Mouse (Mus musculus) heart, embryonic 12.5 days (tissue): ENCODE results near the gene Slc25a51. TPM values are rescaled to one million over a fixed set of nuclear protein-coding genes. Genes with fewer than 3 reads are reported as not detected.

Experiments used
- ATAC-seq: fragments of 200-750 bp; cut with Nextera tagmentation; 2 replicates; pipeline ENCODE4 v1.8.0; 2017; ENCODE audit warnings: moderate TSS enrichment, moderate library complexity; ENCODE audit not compliant: insufficient number of reproducible peaks, low FRiP score
- H3K27ac ChIP-seq: fragments of 300-500 bp; sonication (generic); 2 replicates; pipeline ENCODE4 v1.5.1; 2016; ENCODE audit warnings: mild to moderate bottlenecking, moderate library complexity; ENCODE audit not compliant: poor library complexity, severe bottlenecking
- H3K27me3 ChIP-seq: fragments of 300-500 bp; sonication (generic); replicated peaks from 2 replicates; pipeline ENCODE4 v1.6.1; 2016; ENCODE audit warnings: mild to moderate bottlenecking, moderate library complexity
- H3K36me3 ChIP-seq: fragments of 300-500 bp; sonication (generic); 2 replicates; pipeline ENCODE4 v1.6.1; 2016; ENCODE audit warnings: mild to moderate bottlenecking, moderate library complexity
- H3K4me1 ChIP-seq: fragments of 300-500 bp; sonication (generic); replicated peaks from 2 replicates; pipeline ENCODE4 v1.6.1; 2016; ENCODE audit warnings: mild to moderate bottlenecking
- H3K4me2 ChIP-seq: fragments of 300-500 bp; sonication (generic); 2 replicates; pipeline ENCODE4 v1.6.1; 2016; ENCODE audit warnings: mild to moderate bottlenecking, moderate library complexity
- H3K4me3 ChIP-seq: fragments of 300-500 bp; sonication (generic); 2 replicates; pipeline ENCODE4 v1.5.1; 2016; ENCODE audit warnings: mild to moderate bottlenecking
- H3K9ac ChIP-seq: fragments of 300-500 bp; sonication (generic); 2 replicates; pipeline ENCODE4 v1.6.1; 2016; ENCODE audit warnings: mild to moderate bottlenecking, moderate library complexity
- H3K9me3 ChIP-seq: fragments of 300-500 bp; sonication (generic); replicated peaks from 2 replicates; pipeline ENCODE4 v1.6.1; 2016; ENCODE audit warnings: mild to moderate bottlenecking, moderate library complexity
- WGBS: fragments of 180-500 bp; shearing (Covaris S2); methylation state at CpG from one replicate; pipeline ENCODE4 v1.1.7; 2016; 5-methylcytosine and 5-hydroxymethylcytosine counted together
- polyA plus RNA-seq: library from polyadenylated mRNA; unstranded; fragments of >200 nt; fragmentation: Nextera tagmentation; extraction: Ambion mirVana; gene quantifications from 2 replicates; pipeline ENCODE4 v1.2.1, GENCODE M21; 2016

Gene Slc25a51
- polyA plus RNA-seq, 1 experiment from 2014 or later: 73.4 TPM

GRCm38 (mm10) chr4:45442237-45442636, 33.7 kb upstream of the Slc25a51 start:
- Histone ChIP-seq H3K9me3 (no peaks in the 10 kb centered on the region), H3K4me1 (peaks cover 93% of the 10 kb centered on the region), H3K4me2 (no peak overlapping the region), H3K4me3 (no peak overlapping the region), H3K36me3 (peaks cover 24% of the 10 kb centered on the region), H3K27me3 (no peaks in the 10 kb centered on the region; the same call in none of the 2 replicates), H3K9ac (0 out of 2 replicates have a peak overlapping the region, but pooled peaks have one; percentile 0), H3K27ac (no peak overlapping the region)
- ATAC-seq: no peak
- 59% methylated on average over 3 of the region's 3 CpGs for WGBS

- Histone ChIP-seq H3K36me3 (peaks cover 20% of the 10 kb centered on the region), H3K27ac (0 out of 2 replicates have a peak overlapping the region, but pooled peaks have one; percentile 29), H3K4me2 (no peak overlapping the region), H3K4me3 (no peak overlapping the region), H3K9ac (no peak overlapping the region), H3K4me1 (peaks cover 93% of the 10 kb centered on the region), H3K27me3 (no peaks in the 10 kb centered on the region; the same call in none of the 2 replicates), H3K9me3 (no peaks in the 10 kb centered on the region)
- no peak for ATAC-seq
- WGBS: 68% methylated on average over 1 of the region's 1 CpGs
Measured at GRCm38 (mm10) chr4:45441778-45442177, 33.2 kb upstream of the Slc25a51 start.

GRCm38 (mm10) chr4:45439281-45439680, 30.7 kb upstream of the Slc25a51 start:
- peaks cover 17% of the 10 kb centered on the region for H3K36me3 ChIP-seq
- H3K27ac ChIP-seq: no peak overlapping the region
- H3K4me1 ChIP-seq: peaks cover 91% of the 10 kb centered on the region
- no peaks in the 10 kb centered on the region for H3K9me3 ChIP-seq
- 0 out of 2 replicates have a peak overlapping the region, but pooled peaks have one; percentile 17 for H3K9ac ChIP-seq
- H3K27me3 ChIP-seq: no peaks in the 10 kb centered on the region; the same call in none of the 2 replicates
- no peak overlapping the region for H3K4me2 ChIP-seq
- ATAC-seq: no peak
- 46% methylated on average over 5 of the region's 5 CpGs for WGBS
- no peak overlapping the region for H3K4me3 ChIP-seq

GRCm38 (mm10) chr4:45437010-45437409, 28.4 kb upstream of the Slc25a51 start:
- Histone ChIP-seq H3K9me3 (no peaks in the 10 kb centered on the region), H3K36me3 (peaks cover 7% of the 10 kb centered on the region; the same call in 1 of the 2 replicates), H3K9ac (no peak overlapping the region), H3K4me3 (no peak overlapping the region), H3K27ac (no peak overlapping the region), H3K27me3 (no peaks in the 10 kb centered on the region; the same call in none of the 2 replicates), H3K4me2 (no peak overlapping the region), H3K4me1 (peaks cover 72% of the 10 kb centered on the region)
- no peak for ATAC-seq
- 64% methylated on average over 3 of the region's 3 CpGs for WGBS

- Histone ChIP-seq H3K4me1 (peaks cover 66% of the 10 kb centered on the region), H3K4me2 (no peak overlapping the region), H3K9me3 (no peaks in the 10 kb centered on the region), H3K36me3 (peaks cover 7% of the 10 kb centered on the region; the same call in 1 of the 2 replicates), H3K9ac (0 out of 2 replicates have a peak overlapping the region, but pooled peaks have one; percentile 16), H3K27ac (no peak overlapping the region), H3K4me3 (no peak overlapping the region), H3K27me3 (no peaks in the 10 kb centered on the region; the same call in 1 of the 2 replicates)
- WGBS: 65% methylated on average over 7 of the region's 7 CpGs
- ATAC-seq: no peak
Measured at GRCm38 (mm10) chr4:45436383-45436913, 27.9 kb upstream of the Slc25a51 start.

- H3K27me3 ChIP-seq: no peaks in the 10 kb centered on the region
- peaks cover 8% of the 10 kb centered on the region; the same call in 1 of the 2 replicates for H3K36me3 ChIP-seq
- peaks cover 61% of the 10 kb centered on the region for H3K4me1 ChIP-seq
- no peaks in the 10 kb centered on the region for H3K9me3 ChIP-seq
- no peak overlapping the region for H3K4me2 ChIP-seq
- 48% methylated on average over 2 of the region's 2 CpGs for WGBS
- H3K9ac ChIP-seq: 0 out of 2 replicates have a peak overlapping the region, but pooled peaks have one; percentile 16
- no peak overlapping the region for H3K27ac ChIP-seq
- no peak overlapping the region for H3K4me3 ChIP-seq
- ATAC-seq: no peak
Measured at GRCm38 (mm10) chr4:45435899-45436298, 27.3 kb upstream of the Slc25a51 start.

- H3K4me1 ChIP-seq: peaks cover 49% of the 10 kb centered on the region
- no peak overlapping the region for H3K4me2 ChIP-seq
- no peak overlapping the region for H3K9ac ChIP-seq
- H3K27me3 ChIP-seq: no peaks in the 10 kb centered on the region
- no peak for ATAC-seq
- H3K9me3 ChIP-seq: no peaks in the 10 kb centered on the region
- H3K4me3 ChIP-seq: no peak overlapping the region
- WGBS: 87% methylated on average over 4 of the region's 4 CpGs
- H3K36me3 ChIP-seq: 0 out of 2 replicates have a peak, but pooled peaks cover 3% of the 10 kb centered on the region
- no peak overlapping the region for H3K27ac ChIP-seq
Measured at GRCm38 (mm10) chr4:45434681-45435080, 26.1 kb upstream of the Slc25a51 start.

GRCm38 (mm10) chr4:45434071-45434470, 25.5 kb upstream of the Slc25a51 start:
- peaks cover 46% of the 10 kb centered on the region for H3K4me1 ChIP-seq

GRCm38 (mm10) chr4:45431806-45432205, 23.2 kb upstream of the Slc25a51 start:
- WGBS: 87% methylated on average over 3 of the region's 3 CpGs
- ATAC-seq: no peak
- H3K4me1 ChIP-seq: peaks cover 35% of the 10 kb centered on the region
- no peaks in the 10 kb centered on the region for H3K27me3 ChIP-seq
- no peak overlapping the region for H3K27ac ChIP-seq
- H3K9me3 ChIP-seq: no peaks in the 10 kb centered on the region
- 0 out of 2 replicates have a peak, but pooled peaks cover 3% of the 10 kb centered on the region for H3K36me3 ChIP-seq
- no peak overlapping the region for H3K4me3 ChIP-seq
- H3K9ac ChIP-seq: no peak overlapping the region
- H3K4me2 ChIP-seq: no peak overlapping the region

More at GRCm38 (mm10) chr4:45434071-45434470, 25.5 kb upstream of the Slc25a51 start:
- Histone ChIP-seq H3K4me3 (no peak overlapping the region), H3K9me3 (no peaks in the 10 kb centered on the region), H3K27me3 (no peaks in the 10 kb centered on the region), H3K27ac (no peak overlapping the region), H3K36me3 (0 out of 2 replicates have a peak, but pooled peaks cover 3% of the 10 kb centered on the region), H3K4me2 (no peak overlapping the region), H3K9ac (no peak overlapping the region)
- no peak for ATAC-seq
- WGBS: 93% methylated on average over 12 of the region's 12 CpGs

- no peak for ATAC-seq
- Histone ChIP-seq H3K9me3 (no peaks in the 10 kb centered on the region), H3K4me1 (peaks cover 31% of the 10 kb centered on the region), H3K9ac (no peak overlapping the region), H3K27me3 (no peaks in the 10 kb centered on the region), H3K36me3 (peaks cover 5% of the 10 kb centered on the region; the same call in 1 of the 2 replicates), H3K4me2 (no peak overlapping the region), H3K27ac (no peak overlapping the region), H3K4me3 (no peak overlapping the region)
- 83% methylated on average over 3 of the region's 3 CpGs for WGBS
Measured at GRCm38 (mm10) chr4:45431316-45431715, 22.8 kb upstream of the Slc25a51 start.

GRCm38 (mm10) chr4:45429451-45429850, 20.9 kb upstream of the Slc25a51 start:
- Histone ChIP-seq H3K4me1 (peaks cover 13% of the 10 kb centered on the region; the same call in 1 of the 2 replicates), H3K9ac (no peak overlapping the region), H3K36me3 (peaks cover 6% of the 10 kb centered on the region; the same call in 1 of the 2 replicates), H3K27ac (no peak overlapping the region), H3K27me3 (no peaks in the 10 kb centered on the region), H3K9me3 (no peaks in the 10 kb centered on the region), H3K4me3 (no peak overlapping the region), H3K4me2 (no peak overlapping the region)
- ATAC-seq: no peak
- WGBS: 87% methylated on average over 7 of the region's 7 CpGs
